Mouse (Mus musculus): Measurements from ENCODE around the gene Olfr1009.

The Olfr1009 gene

DNA sequence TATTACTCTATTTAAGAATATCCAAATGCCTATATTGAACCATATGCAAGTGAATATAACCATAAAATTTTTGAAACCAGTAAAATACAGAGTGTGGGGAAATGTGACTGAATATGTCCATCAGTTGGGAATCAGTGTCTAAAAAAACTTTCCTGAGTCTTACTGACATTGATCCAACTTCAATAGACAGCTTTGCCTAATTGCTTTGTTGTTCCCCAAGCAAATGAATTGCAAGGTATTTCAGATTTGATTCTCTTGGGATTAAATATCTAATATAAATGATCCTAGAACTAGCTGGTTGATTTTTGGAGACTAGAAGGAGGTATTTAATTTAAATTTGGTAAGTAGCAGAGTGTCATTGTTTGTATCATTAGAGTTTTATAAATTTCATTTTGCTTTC, 57.2 kb downstream of the Olfr1009 start, which contains the start of gene Olfr1014:
Gene Olfr1014, plus strand, starts transcription at position 301 of the 400 bp plus-strand sequence.
- no peaks in the 10 kb centered on the region for H3K36me3 ChIP-seq (ENCODE audit: insufficient read depth, low read length)
- no peaks in the 10 kb centered on the region for H3K4me1 ChIP-seq (replicated peaks; ENCODE audit: low read depth, low read length)
- no peak within 1 kb of the TSS for H3K4me3 ChIP-seq (replicated peaks; ENCODE audit: low read length)
- no peaks in the 10 kb centered on the region for H3K9me3 ChIP-seq (ENCODE audit: low read length)
- TF ChIP-seq CTCF (conservative IDR thresholded peaks at IDR 0.05; ENCODE audit: low read length): no peak
- TF ChIP-seq POU5F1 (IDR thresholded peaks at IDR 0.05; ENCODE audit: borderline replicate concordance, low read length): no peak
- TF ChIP-seq NANOG (IDR thresholded peaks at IDR 0.05; ENCODE audit: borderline replicate concordance, low read length): no peak
- H3K27me3 ChIP-seq (ENCODE audit: insufficient read depth, low read length): no peaks in the 10 kb centered on the region

Measured in E14TG2a.4 (cell line).